Mouse (Mus musculus): ENCODE data around the gene Hsd17b13.
"Not testable (repeated sequence)": the region's sequence is repeated elsewhere in the genome, so short reads cannot be mapped to it uniquely, and the experiment has no call there.

Gene Hsd17b13

DNA sequence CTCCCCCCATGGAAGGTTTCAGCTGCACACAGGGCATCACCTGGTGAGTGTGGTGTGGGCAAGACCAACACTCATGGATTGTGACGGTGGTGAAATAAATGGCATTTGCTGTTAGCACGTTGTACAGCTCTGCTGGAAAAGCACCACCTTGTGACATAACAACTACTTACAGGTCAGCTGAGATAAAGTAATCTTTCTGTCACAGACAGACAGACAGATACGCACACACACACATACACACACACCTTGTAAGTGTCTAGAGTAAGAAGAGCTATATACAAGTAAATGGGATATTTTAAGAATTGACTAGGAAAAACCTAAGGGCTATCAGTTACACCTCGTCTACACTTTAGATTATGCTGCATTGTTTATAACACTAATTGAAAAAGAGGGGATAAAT is 17.5 kb upstream of the Hsd17b13 start:
- in situ Hi-C loops (cut with MboI; ENCODE audit: unreplicated experiment in 2 of 2), result loop anchor here (10.0 kb wide), 2 partner anchors 350 to 1330 kb away; no protein-coding TSS in a partner anchor

DNA sequence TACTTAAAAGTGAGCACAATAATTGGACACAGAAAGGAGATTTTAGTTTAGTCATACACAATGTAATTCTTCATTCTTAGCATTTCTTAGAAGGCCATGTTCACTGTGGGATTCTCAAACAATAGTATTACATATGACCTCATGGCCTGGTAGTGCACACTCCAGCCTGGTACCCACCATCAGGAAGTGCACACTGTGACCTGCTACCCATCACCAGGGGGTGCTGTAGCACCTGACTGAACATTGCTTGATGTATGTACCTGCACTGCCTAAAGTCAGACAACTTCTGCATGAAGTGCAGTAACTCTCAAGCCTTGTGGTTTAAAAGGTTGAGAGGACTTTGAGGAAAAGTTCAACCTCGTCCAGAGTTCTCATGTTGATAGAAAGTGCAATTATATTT is 16.4 kb upstream of the Hsd17b13 start:
- in situ Hi-C loops (cut with MboI; ENCODE audit: unreplicated experiment in 2 of 2), result loop anchor here (10.0 kb wide), 2 partner anchors 351 to 1331 kb away; no protein-coding TSS in a partner anchor

DNA sequence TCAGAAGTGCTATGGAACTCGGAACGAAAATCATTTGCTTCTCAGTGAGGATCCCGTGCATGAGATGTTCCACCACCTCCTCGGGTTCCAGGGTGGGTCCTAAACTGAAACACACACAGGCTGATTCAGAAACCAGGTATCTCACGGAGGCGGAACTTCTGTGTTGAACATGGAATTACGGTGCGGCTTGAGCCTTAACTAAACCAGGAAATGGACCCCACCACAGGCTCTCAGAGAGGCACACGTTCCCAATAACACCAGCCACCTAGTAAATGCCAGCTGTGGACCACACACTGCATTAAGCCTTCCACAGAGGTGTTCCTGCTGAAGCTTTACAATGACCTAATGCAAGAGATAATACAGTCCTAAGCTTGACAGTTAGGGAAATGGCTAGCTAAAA is 15.6 kb upstream of the Hsd17b13 start:
- in situ Hi-C loops (cut with MboI; ENCODE audit: unreplicated experiment in 2 of 2), result loop anchor here (10.0 kb wide), 2 partner anchors 352 to 1332 kb away; no protein-coding TSS in a partner anchor

DNA sequence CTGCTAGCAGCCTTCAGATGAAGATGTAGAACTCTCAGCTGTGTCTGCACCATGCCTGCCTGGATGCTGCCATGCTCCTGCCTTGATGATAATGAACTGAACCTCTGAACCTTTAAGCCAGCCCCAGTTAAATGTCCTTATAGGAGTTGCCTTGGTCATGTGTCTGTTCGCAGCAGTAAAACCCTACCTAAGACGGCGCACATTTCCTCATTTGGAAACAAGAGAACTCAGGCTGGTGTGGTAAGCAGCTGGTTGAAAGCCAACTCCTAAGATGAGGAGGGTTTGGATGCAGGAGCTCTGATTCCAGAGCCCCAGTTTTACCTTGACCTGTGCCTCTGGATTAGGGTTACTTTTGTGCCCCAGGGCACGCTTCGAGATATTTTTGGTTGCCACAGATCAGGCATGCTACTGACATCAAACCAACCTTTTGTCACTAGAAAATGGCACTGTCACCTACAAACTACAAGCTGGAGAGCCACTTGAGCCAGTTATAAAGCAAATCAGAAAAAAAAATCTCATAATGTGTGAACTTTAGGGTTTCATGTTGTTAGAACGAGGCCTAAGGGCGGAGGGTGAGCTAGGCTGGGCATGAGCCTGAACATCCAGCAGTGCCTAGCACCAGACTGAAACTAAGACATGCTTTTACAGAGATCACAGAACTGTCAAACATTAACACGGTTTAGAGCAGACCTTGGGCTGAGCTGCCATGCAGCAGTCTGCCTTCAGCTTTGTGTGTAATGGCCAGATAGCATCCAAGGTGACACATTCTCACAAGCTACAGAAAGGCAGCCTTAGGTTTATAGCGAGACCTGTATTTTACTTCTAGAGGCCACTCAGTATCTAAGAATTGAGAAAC is 3.7 kb upstream of the Hsd17b13 start:
- in situ Hi-C loops (cut with MboI; ENCODE audit: unreplicated experiment in 2 of 2), result no loop called here

DNA sequence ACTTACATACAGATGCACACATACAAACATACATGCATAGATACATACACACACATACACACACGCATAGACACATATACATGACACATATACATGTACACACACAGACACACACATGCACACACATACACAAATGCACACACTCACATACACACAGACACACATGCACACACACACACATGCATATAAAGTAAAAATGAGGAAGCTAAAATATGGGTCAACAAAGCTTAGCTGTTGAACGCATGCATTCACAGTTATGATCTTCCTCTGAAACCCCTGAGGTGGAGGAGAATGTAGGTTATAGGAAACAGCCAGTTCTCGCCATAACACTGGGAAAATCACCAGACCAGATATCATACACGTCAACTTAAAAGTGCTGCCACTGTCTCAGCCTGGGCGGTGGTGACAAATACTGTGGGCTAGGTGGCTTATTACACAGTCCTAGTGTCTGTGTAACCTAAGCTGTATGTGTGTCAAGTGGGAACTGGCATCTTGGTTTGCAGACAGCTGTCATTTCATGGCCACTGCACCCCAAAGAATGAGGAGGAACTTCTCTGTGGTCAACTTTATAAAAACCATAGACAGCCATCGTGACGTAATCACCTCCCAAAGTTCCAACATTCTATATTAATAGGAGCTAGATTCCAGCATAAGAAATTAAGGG is 829 bp upstream of the Hsd17b13 start:
- in situ Hi-C loops (cut with MboI; ENCODE audit: unreplicated experiment in 2 of 2), result no loop called here

DNA sequence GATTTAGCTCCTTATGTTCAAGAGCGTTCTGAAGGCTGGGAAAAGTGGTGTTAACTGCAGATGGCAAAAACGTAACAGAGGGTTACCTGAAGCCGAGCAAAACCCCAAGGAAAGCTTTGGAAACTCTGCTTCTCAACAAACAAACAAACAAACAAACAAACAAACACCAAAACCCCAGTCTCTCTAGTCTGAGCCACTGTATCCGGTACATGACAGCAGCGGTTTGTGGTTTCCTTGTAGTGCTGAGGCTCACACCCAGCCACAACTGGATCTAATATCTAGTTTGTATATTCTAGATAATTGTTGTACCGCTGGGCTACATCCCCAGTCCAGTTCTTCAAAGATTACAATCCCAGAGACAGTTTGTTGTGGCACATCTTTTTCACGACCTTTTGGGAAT is 1.5 kb downstream of the Hsd17b13 start:
- in situ Hi-C loops (cut with MboI; ENCODE audit: unreplicated experiment in 2 of 2), result no loop called here

DNA sequence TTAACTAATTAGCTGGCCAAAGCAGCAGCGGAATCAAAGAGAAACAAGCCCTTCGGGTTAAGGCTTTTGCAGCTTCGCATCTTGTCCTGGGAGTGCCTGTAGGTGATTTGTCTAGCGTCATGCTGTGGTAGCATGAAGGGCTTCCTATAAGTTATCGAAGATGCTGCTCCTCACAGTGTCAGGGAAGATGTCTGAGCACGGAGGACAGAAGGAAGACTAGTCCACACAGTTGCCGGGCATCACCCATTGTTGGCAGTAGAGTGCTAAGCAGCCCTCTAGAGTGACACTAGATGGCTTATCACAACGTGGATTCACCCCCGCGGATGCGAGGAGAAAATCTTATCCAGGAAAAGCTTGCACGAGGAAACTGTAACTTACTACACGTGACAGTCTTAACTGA is 4.4 kb downstream of the Hsd17b13 start:
- in situ Hi-C loops (cut with MboI; ENCODE audit: unreplicated experiment in 2 of 2), result no loop called here

DNA sequence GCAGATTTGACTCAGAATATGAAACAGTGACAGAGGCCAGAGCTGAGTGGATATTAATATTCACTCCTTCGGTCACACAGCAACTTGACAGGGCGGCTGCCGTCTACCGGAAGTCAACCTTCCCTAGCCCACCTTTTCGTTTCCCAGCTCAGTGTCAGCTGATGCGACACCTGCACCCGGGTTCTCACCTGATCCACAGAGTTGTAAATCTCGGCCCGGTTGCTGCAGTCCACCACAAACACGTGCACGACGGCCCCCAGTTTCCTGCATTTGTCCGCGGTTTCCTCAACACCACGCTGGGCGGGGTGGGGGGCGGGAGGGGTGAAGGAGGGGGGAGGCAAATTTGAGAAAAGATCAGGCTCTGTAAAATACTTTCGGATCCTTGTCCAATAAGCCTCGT is 4.8 kb downstream of the Hsd17b13 start:
- in situ Hi-C loops (cut with MboI; ENCODE audit: unreplicated experiment in 2 of 2), result no loop called here

DNA sequence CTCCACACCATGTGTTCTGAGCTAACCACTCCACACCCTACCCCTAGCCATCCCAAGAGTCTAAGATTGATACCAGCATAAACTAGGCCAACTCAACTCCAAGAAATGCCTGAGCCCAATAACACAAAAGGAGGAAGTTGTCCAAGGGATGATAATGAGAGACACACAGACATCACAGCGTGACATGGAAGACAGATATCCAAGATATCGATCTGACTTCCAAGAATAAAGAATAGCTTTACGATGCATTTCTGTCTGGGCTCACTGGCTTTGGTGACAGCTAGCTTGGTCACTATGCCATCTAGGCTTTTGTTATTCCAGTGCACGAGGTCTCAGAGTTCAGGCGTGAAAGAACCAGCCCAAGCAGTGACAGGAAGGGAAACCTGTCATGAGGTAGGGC is 6.2 kb downstream of the Hsd17b13 start:
- in situ Hi-C loops (cut with MboI; ENCODE audit: unreplicated experiment in 2 of 2), result no loop called here

DNA sequence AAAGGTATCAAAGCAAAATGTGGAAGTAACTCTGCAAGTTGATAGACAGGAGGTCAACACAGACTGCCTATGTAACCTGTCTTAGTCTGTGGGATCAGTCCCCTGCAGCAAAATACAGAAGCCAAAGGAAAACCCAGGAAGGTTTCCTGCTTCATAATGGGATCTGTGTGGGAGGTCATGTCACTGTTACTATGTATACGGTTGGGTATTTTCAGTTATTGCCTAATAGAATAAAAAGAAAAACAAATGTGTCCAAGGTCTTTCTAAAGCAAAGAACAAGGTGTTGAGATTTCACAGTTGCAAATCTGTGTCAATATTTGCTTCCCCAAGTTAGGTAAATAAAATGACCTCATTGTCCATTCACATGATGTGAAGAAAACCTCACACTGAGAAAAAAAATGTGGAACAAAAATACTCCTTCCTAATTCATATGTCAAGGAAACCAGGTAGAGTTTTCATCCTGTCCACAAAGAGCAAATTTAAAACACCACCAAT is 14.2 kb downstream of the Hsd17b13 start:
- in situ Hi-C loops (cut with MboI; ENCODE audit: unreplicated experiment in 2 of 2), result no loop called here

DNA sequence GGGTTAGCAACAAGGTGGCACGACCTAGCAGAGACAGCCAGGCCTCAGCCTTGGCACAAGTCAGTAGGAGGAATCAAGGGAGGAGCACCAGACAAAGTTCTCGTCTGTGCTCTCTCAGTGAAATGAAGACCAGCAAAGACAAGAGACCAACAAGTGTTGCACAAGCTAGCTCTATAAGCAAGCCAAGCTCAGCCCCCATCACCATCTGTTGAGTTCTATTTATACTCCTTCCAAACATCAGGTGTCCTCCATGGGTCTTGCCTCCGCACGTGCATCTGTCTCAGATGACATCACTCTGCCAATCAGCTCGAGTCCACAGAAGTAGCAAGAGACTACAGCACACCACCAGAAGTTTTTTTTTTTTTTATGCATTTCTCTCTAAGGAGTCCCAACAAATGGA is 22.6 kb downstream of the Hsd17b13 start:
- in situ Hi-C loops (cut with MboI; ENCODE audit: unreplicated experiment in 2 of 2), result no loop called here

DNA sequence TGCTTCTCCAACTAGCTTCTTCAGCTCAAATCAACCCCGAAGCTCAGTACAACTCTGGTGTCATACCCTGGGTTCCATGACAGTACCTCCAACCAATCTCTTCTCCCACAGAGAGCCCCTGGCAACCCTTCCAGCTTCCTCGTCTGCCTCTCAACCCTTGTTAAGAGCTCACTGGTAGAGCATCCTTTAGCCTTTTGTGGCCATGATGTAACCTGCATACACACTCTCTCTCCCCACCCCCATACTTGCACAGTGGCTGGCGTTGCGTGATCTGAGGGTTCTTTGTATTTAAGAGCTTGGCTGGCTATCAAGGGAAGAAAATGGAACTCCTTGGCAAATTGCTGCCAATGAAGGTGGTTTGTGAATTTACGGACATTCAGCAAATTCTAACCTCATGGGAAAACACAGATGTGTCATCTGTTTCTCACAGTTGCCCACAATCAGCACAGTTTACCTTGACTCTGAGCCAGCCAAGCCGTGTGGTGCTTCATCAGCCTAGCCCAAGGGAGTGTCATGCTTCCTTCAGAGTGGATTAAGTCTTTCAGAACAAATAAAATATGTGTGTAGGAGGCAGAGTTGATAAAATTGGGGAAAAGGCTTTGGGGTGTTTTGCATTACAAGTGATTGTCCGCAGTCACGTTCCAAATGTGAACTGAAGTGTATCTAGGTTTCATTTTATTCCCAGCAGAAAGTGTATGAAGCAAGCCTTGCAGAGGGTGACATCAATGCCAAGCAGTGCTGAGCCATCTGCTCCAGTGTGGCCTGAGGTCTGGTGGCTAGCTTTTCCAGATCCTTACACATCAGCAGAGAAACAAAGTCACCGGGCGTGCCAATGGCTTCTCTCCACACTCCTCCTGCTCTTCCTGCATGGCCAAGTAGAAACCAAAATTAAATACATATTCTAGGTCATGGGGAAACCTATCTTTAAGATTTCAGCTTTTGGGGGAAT is 23.8 kb downstream of the Hsd17b13 start:
- in situ Hi-C loops (cut with MboI; ENCODE audit: unreplicated experiment in 2 of 2), result no loop called here

DNA sequence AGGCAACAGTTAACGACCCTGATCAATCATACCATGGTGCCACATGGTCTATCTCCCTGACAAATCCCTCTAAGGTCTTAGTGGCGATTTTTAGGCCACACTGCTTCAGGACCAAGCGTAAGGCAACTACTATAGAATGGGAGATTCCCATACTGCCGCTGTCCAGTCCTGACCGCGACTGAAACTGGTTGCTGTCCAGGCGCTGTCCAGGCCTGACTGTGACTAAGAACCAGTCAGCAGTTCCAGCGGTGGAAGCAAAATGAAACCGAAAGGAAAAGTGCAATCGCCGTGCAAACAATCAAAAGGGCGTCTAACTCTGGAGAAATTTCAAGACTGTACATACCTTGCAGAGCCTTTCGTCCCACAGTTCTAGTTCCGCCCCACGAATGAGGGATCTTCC is 27.1 kb downstream of the Hsd17b13 start:
- in situ Hi-C loops (cut with MboI; ENCODE audit: unreplicated experiment in 2 of 2), result not testable (repeated sequence)

DNA sequence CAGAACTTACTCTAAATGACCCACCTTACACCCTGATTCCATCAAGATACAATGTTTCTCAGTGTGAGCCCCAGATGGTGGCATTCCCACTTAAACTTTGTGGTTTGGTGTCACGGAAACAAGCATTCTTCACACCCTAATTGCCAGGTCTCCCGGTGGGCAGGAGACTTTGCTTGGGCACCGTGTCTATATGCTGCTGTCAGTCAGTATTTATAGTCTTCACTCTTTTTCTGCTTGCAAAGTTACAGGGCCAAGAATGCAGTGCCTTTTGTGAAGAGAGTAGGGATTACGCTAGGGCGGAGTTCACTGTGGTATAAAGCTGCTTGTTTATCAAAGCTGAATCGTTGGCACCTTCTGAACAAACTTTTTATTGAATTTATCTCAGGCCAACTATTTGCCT is 34.0 kb downstream of the Hsd17b13 start:
- in situ Hi-C loops (cut with MboI; ENCODE audit: unreplicated experiment in 2 of 2), result loop anchor here (25.0 kb wide), 2 partner anchors 1256 to 1781 kb away; no protein-coding TSS in a partner anchor

DNA sequence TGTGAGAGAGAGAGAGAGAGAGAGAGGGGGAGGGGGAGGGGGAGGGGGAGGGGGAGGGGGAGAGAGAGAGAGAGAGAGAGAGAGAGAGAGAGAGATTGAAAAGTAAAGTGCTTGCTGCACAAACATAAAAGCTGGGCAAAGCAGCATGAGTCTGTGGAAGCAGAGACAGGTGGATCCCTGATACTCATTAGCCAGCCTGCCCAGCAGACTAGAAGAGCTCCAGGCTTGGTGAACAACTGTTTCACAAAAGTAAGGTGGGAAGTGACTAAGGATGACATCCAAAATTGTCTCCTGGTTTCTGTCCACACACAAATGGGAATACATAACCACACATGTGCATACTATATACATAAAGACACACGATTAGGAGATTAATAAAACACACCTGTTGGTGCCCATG is 37.4 kb downstream of the Hsd17b13 start:
- in situ Hi-C loops (cut with MboI; ENCODE audit: unreplicated experiment in 2 of 2), result loop anchor here (25.0 kb wide), 2 partner anchors 1253 to 1778 kb away; no protein-coding TSS in a partner anchor

DNA sequence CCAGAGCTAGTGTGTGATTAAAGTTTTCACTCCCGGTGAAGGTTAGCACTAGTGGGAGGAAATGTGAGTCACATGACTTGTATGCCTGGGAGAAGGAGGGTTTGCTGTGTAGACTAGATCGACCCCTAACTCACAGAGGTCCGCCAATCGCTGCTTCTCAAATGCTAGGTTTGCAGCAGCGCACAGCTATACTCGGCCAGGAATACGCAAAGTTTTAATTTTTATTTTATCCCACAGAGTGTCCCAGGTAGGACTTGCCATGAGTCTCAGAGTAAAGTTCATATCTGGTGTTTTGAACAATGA is 37.9 kb downstream of the Hsd17b13 start:
- in situ Hi-C loops (cut with MboI; ENCODE audit: unreplicated experiment in 2 of 2), result loop anchor here (25.0 kb wide), 2 partner anchors 1252 to 1777 kb away; no protein-coding TSS in a partner anchor

DNA sequence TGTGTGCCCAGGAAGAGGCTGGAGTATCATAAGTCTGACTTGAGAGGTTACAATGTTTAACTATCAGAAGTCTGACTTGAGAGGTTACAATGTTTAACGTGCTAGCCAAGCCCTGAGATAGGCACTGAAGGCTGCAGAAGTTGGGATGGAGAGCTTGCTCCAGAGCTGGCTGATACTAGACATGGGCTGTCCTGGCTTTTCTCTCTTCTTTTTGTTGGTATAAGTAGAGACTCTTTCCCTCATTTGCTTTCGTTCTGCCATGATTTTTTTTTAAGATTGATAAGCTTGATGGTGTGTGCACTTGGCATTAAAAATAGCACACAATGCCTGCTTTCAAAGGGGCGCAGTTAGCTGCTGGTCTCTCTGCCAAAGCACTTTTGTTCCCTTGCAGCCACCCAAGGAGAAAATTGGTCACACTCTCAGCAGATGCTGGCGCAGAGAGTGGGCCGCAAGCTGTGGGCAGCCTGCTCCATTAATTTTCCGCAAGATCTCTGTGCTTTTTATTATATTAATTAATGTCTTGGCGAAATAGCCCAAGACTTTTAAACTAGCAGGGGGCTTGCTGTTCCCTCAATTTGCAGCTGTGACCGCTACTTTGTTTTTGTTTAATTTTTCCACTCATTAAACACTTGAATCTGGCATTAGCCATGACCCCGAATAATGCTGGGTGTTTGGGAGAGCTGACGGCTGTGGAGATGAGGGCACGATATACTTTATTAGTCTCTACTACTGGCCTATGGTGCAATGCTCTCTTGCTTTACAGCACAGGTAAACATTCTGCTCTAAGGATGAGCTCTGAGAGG is 38.5 kb downstream of the Hsd17b13 start:
- in situ Hi-C loops (cut with MboI; ENCODE audit: unreplicated experiment in 2 of 2), result loop anchor here (25.0 kb wide), 2 partner anchors 1251 to 1776 kb away; no protein-coding TSS in a partner anchor

DNA sequence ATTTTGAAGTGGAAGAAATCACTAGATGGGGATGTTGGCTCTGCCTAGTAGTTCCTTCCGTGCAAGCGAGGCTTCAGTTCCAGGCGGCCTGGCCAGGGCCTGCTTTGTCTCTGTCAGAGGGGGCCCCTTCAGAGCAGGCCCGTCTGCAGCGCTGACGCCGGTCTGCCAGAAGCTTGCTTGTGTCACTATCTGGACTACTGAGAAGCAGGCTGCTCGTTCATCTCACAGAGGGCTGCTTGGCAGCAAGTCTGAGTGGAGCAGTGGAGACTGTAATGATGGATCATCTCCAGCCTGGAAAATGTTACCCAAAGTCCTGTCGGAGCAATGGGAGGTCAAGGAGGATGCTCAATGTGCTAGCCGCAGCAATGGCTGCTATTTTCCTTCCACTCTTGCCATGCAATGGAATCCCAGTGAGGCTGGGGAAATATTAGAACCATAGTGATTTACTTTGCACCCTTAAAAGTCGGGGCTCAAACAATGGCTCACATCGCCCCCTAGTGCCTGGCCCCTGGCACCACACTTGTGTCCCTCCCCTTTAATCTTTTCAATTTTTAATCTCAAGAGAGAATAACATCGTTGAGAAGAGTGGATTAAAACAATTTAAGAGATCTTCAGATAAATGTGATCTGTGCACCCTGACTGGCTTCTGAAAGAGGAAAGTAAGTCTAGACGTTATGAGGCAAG is 40.2 kb downstream of the Hsd17b13 start:
- in situ Hi-C loops (cut with MboI; ENCODE audit: unreplicated experiment in 2 of 2), result loop anchor here (25.0 kb wide), 2 partner anchors 1250 to 1775 kb away; no protein-coding TSS in a partner anchor

DNA sequence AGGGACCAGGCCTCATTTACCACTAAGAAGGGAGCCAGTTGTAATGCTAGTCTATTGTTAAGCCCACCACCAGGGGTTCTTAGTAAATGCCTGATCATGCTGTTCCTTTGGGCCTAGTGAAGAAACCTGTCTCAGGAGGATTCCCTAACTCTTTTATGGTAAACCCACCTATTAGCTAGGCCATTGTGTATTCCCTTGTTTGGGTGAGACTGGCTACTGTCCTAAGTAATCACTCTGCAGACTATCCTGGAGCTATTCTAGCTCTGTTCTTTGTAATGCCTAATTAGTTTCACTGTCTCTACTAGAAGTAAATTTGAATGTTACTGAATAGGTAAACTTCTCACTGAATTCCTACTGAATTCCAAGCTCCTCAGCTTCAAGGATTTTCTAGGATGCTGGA is 45.3 kb downstream of the Hsd17b13 start:
- in situ Hi-C loops (cut with MboI; ENCODE audit: unreplicated experiment in 2 of 2), result loop anchor here (25.0 kb wide), 2 partner anchors 1245 to 1770 kb away; no protein-coding TSS in a partner anchor

All from v-Abl transformed pro-B cells (cell line).